Mouse (Mus musculus) stomach, postnatal 0 days (tissue): ENCODE measurements around the gene Kpnb1.

Experiments used
- CTCF ChIP-seq: IDR thresholded peaks from 2 replicates; pipeline ENCODE4 v1.5.1; 2016; ENCODE audit warnings: antibody characterized with exemption, low read depth, mild to moderate bottlenecking, moderate library complexity
- EP300 ChIP-seq: optimal IDR thresholded peaks from 2 replicates; pipeline ENCODE3; 2016; ENCODE audit warnings: antibody characterized with exemption

- no peak for TF ChIP-seq CTCF
- no peak for TF ChIP-seq EP300
Observed at GRCm38 (mm10) chr11:97124266-97125036, 63.2 kb downstream of the Kpnb1 start.
